Mouse (Mus musculus) erythroblast, embryonic 14.5 days (primary cell): ENCODE data around the gene Hrk.

Source experiments
- GATA1 ChIP-seq: IDR thresholded peaks from 2 replicates; pipeline ENCODE4 v1.6.1; 2012; ENCODE audit warnings: low read length, inconsistent platforms, mixed read lengths
- TAL1 ChIP-seq: IDR thresholded peaks from 3 replicates; pipeline ENCODE4 v1.6.1; 2012; ENCODE audit warnings: low read length, inconsistent platforms, mixed read lengths

DNA sequence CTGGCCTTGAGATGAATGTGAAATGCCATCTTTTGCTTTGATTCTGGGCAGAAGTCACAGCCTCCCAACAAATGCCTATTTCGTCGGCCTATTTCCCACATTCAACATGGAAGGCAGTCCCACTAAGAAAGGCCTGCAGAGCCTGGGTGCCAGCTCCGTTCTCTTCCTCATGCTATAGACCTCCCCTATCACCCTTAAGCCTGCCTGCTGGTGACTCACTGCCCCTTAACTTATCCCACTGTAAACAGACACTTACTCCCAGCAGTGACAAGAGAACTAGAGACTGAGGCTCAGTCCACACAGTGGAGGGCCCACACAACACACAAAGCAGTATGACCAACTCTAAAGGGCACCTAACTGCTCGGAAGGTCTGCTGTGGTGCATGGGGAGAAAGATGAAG lies 20.1 kb upstream of the Hrk start:
- TF ChIP-seq GATA1: no peak
- TF ChIP-seq TAL1: no peak
